Mouse (Mus musculus) telencephalon, adult 2 months (tissue): ENCODE results near the gene 1700029H14Rik.

Experiments used
- DNase-seq: peaks from one replicate; pipeline ENCODE4 v3.0.0-alpha.2; 2011; ENCODE audit warnings: low read depth, low spot score

1700029H14Rik gene

DNA sequence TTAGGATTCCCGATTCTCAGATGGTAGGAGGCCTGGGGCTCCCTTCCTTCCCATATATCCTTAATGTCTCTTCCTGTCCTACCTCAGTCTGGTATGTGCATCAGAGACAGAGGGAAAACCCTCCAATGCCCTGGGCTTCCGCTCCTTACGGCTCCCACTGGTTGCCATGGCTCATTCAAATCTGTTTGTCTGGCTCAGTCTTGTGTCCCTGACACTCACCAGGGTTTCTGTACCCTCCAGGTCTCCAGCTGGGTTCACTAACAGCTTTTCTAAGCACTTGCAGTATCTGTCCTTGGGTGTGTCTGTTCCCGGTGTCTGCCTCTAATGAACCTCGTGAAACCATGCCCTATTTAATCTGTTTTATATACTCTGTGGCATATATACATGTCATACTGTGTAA, 20.7 kb downstream of the 1700029H14Rik start:
- no peak for DNase-seq

DNA sequence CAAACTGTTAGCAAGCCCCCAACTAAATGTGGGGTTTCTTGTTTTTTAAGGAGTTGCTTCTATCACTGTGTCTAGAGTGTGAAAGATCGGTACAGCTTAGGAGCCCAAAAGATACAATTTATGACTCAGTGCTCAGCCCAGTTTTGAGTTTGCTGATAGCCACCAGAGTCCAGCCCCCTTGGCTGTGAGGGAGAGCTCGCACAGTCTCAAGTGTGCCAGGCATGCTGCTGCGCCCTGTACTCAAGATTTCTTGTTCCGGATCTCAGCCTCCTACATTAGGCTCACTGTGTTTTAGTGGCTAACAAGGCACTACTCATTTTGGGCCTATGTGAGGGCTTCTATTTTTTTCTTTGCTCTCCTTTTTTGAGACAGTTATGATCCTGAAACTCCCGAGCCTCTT, 22.1 kb downstream of the 1700029H14Rik start:
- no peak for DNase-seq

DNA sequence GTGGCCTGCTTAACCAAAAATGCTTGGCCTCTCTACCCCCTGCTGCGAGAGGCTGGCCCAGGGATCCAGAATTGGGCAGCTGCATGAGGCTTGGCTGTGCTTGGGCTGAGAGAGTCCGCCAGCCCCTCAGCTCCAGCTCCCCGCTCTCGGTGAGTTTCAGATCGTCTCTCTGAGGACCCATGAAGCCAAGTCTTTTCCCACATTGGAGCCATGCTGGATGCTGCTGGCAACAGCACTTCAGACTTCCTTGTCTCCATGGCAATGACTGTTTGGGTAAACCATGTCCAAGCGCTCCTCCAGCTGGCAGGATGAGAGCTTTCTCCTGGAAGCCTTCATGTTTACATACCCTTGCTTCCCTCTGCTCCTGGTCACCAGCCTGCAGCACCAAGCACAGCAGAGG, 23.4 kb downstream of the 1700029H14Rik start:
- no peak for DNase-seq

DNA sequence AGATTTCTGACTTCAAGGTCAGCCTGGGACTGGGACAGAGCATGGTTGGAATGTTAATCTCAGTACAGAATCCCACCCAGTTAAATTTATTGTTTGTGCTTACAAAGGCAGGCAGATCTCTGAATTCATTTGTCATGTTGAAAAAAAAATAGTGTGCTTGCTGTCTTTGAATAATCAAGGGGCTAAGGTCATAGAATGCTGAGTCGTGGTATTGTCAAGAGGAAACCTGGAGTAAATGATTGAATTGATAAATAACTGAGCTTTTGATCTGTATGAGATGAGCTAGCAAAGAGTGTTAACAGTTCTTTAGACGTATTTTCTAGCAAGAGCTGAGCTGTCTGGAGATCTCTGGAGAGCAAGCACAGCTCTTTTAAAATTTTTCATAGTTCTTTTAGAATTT, 25.2 kb downstream of the 1700029H14Rik start:
- DNase-seq, result no peak

DNA sequence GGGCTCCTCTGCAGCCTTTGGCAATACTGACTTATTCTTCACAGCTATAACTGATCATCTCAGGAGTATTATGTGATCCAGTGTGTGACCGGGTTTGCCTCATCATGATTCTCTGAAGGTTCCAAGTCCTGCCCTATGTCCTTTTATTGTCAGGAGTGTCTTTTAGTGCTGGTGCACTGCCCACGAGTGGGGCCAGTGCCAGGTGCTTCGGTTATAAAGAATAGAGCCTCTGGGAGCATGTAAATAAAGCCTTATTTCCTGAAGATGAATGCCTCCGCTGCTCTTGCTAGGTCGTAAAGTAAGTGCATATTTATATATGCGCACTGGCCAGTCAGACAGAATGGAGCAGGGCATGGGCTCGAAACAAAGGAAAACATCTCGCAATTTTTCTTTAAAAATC, 29.1 kb downstream of the 1700029H14Rik start:
- DNase-seq, result no peak

- no peak for DNase-seq
Measured at GRCm38 (mm10) chr8:13531602-13532171, 30.6 kb downstream of the 1700029H14Rik start.

DNA sequence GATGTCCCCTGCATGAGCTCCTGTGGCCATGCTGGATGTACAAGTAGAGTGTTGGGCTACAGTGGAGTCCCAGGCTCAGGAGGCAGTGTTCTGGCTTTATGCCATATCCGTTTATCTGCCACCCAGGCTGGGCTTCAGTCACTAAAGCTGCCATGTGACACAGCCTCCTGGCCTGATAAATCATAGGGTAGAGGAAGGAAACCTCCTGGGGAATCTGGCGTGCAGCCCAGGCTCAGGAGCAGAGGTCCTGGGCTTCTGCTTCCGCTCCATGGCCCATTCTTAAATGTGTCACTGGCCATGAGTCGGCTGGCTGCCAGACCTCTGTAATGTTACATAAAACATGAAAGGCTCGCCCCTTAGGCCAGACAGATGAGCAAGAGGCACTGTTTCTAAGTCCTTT, 31.3 kb downstream of the 1700029H14Rik start:
- no peak for DNase-seq

DNA sequence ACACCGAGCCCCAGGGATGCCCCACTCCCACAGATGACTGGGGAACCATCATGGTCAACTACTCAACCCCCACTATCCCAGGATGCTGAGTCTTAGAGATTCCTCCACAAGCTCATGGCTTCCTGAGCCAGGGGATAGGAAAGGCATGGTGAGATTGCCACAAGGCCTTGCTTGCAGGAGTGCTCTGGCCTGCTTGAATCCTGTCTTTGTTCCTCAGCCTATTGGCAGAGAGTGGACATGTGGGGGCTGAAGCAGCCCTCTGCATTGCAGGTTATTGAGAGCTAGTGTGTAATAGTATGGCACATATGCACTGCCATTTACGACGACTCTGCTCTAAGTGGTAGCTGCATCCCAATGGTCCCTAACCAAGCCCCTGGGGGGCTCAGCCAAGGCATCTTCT, 31.9 kb downstream of the 1700029H14Rik start:
- no peak for DNase-seq

- DNase-seq, result no peak
Measured at GRCm38 (mm10) chr8:13529891-13530316, 32.4 kb downstream of the 1700029H14Rik start.

DNA sequence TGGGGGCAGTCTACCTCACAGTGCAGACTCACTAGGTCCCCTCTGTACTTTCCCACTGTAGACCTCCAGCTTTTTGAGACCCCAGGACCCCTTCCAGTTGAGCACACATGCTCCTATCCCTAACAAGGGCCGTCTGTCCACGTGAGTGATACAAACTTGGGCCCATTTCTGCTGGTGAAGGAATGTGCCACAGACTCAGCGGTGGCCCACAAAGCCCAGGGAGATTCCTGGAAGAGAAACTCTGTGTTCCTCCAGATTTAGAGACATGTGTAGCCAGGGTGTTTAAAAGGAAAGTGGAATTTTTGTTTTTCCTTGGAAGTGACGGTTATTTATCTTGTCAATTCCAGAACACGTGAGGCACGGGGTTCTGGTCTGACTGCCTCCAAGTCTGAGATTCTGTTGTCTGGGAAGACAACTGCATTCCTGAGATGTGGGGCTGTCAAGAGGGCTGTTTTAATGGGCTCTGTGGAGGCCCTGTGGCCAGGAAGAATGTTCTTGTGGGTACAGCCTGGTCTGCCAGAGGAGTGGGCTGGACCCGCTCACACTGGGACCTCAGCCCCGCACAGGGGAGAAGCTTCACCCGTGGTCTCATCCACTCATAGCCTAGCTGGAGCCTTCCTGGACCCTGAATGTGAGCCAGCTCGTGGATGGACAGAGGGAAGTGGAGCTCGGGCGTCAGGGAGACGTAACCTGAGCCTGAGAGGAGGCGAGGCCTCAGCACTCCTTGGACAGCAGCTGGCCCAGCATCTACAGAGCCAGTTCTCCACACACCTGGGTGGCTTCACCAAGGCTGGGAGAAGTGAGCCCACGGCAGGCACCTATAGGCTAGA, 33.0 kb downstream of the 1700029H14Rik start:
- no peak for DNase-seq

GRCm38 (mm10) chr8:13521392-13521791, 40.9 kb downstream of the 1700029H14Rik start:
- no peak for DNase-seq

GRCm38 (mm10) chr8:13520349-13520748, 41.9 kb downstream of the 1700029H14Rik start:
- DNase-seq, result no peak

GRCm38 (mm10) chr8:13519503-13519902, 42.8 kb downstream of the 1700029H14Rik start:
- peak; percentile 48 for DNase-seq

DNA sequence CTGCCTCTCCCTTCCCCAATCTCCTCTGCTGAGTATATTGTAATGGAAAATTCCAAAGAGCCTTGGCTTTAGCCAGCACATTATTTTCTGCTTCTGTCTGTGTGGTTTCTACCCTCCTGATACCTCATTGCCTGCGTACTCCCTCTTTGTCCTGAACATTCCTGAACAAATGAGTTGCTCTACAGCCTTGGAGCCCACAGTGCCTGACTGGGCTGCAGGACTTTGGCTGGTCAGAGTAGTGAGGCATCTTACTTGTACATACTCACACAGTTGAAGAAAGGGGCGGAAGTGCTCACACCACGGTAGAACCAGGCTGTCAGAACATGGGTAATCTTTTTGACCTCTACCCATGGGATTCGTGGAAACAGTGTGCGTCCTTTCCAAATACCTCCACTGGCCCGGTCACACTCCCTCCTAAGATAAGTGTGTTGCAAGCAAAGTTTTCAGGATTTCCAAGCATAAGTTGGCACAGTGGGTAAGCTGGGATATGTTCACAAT, 44.9 kb downstream of the 1700029H14Rik start:
- no peak for DNase-seq

GRCm38 (mm10) chr8:13516728-13517127, 45.5 kb downstream of the 1700029H14Rik start:
- no peak for DNase-seq

DNA sequence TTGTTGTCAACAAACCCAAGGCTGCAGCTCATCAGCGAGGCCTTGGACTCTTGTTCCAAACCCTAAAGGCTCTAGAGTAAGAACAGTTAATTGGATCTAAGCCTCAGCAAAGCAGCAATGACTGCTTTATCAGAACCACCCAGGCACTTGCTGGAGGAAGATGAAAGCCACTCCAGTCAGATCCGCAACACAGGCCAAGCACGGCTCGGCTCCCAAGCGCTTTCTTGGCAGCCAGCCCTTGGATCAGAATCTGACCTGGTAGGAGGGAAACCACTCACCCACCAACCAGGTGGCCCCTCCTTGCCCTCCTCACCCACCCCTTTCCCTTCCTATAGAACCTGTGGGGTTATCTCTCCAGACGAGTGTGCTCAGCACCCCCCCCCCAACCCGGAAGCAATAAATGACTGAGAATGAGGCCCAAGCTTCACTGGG, 46.2 kb downstream of the 1700029H14Rik start:
- no peak for DNase-seq

- DNase-seq, result no peak
Measured at GRCm38 (mm10) chr8:13513556-13514370, 48.5 kb downstream of the 1700029H14Rik start.

DNA sequence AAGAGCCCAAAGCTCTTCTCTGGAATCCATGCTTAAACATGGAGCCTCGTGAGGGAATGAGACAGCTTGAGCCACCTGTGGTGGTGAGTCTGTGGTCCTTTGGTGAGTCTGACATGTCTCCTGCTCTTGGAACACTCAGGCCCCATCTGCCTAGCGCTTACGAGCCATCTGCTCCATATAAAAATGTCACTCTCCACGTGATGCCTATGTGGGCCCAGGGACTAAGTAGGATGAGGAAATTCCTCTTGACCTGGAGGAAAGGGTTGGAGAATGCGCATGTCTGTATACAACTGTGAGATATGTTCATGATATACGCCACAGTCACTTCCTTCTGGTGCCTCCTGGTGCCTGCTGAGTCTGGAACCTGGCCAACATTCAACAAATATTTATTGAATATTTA, 49.6 kb downstream of the 1700029H14Rik start:
- DNase-seq, result no peak

DNA sequence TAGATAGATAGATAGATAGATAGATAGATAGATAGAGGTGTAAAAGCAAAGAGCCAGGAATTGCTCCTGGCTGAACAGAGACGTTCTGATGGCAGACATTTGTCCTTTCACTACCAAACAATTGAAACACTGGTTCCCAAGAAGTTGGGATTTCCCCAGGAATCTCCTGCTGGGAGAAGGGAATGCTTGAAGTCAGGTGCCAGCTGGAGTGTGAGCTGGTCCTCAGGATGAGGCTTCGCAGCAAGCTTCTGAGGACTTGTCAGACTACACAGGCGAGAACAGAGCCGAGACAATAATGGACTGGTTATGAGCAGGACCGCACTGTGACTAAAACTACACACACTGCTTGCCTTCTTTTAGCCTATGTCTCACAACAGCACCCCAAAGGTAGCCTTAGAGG, 50.2 kb downstream of the 1700029H14Rik start:
- no peak for DNase-seq

DNA sequence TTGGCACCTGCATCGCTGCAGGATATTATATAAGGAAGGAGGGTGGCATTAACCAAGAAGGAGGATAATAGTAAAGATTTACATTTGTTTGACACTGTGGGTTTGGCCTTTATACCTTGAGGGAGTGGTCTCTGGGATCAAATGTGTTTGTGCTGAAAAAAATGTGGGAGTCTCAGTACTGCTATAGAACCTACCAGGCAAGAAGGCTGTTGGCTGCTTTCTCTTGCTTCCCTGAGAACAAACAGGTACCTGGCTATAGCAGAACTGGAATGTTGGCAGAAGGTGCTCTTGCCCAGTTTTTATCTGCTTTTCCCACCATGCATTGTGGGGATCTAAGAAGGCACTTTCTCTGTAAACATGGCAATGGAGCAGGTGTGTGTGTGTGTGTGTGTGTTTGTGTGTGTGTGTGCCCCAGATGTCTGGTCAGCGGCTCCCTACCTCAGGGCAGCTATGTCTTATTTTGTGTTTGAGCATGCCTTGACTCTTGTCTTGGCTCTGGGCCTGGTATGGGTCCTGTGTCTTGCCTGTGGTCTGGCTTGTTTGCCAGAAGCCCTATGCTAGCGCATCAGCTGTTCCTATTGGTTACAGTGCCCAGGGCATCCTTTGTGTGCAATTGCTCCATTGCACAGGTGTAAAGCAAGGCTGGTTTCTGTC, 54.9 kb downstream of the 1700029H14Rik start:
- DNase-seq, result no peak

- DNase-seq, result no peak
Measured at GRCm38 (mm10) chr8:13506849-13507248, 55.4 kb downstream of the 1700029H14Rik start.
